Mouse (Mus musculus): ENCODE data around the gene Dip2a.

Dip2a gene

GRCm38 (mm10) chr10:76344711-76345539 is at the start of gene Dip2a:
Gene Dip2a, minus strand, starts transcription at chr10:76345291.
- DNase-seq (ENCODE audit: low read depth): peak; percentile 96

DNA sequence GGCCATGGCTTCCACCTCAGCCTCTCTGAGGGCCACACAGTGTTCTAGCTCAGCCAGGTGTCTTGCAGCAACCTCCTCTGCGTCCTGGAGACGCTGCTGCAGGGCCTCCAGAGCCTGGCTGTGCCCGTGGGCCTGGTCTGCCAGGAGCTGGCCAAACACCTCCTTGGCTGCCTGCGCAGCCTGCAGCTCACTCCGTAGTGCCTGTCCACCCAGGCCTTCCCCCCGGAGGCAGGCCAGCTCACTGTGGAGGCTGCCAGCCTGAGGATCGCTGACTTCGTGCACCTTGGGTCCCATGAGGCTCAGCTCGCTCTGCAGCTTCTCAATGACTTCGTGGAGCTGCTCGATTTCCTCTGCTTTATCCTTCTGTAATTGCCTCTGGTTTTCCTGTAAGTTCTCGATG is 47.5 kb upstream of the Dip2a start:
- DNase-seq (ENCODE audit: low read depth): no peak

DNA sequence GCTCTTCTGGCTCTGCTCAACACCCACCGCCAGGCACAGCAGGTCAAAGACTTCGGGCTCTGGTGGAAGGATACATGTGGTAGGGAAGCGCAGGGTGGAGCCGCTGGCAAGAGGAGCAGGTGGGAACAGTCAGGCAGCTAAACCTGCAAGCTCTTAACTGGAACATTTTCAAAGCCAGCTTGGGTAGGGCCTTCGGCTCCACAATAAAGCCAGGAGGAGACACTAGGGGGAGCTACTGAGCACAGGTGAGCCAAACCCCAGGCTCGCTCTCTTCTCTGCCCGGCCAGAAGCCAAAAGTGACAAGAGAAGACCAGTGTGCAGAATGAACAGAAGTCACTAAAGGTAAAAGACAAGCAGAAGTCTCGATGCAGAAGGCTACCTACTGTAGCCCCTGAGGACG is 46.7 kb upstream of the Dip2a start:
- DNase-seq (ENCODE audit: low read depth): peak; percentile 60

GRCm38 (mm10) chr10:76391166-76391565 is 46.1 kb upstream of the Dip2a start:
- DNase-seq (ENCODE audit: low read depth): no peak

DNA sequence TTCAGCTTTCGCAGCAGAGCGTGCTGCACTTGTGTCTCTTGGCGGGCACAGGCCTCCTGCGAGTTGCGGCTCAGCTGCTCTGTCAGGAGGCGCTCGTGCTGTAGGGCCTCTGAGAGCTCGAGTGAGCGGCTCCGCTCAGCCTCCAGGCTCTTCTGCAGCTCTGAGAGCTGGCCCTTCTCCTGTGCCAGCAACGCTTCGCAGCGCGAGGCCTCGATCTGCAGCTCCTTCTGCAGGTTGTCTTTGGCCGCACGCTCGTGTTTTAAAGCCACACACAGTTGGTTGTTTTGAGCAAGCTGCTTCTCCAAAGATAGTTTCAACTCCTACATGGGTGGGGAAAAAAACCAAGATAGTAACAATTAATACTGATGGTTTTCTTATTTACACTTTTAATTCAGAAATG is 29.9 kb upstream of the Dip2a start:
- DNase-seq (ENCODE audit: low read depth): no peak

DNA sequence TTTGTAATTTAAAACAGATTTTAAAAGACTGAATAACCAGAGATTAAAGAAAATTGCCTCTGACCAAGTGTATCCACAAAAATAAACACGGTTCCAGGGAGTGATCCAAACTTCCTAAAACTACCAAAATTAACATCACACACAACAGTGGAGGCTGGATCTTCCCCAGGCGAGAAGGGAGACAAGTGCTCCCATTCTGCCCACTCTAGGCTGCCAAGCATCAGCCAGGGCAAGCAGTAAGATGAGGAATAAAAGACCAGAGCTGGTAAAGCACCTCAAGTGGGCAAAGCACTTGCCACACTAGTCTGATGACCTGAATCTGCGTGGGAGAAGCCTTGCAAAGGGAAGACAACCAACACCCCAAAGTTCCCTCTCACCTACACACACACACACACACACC is 26.6 kb upstream of the Dip2a start:
- no peak for DNase-seq (ENCODE audit: low read depth)

DNA sequence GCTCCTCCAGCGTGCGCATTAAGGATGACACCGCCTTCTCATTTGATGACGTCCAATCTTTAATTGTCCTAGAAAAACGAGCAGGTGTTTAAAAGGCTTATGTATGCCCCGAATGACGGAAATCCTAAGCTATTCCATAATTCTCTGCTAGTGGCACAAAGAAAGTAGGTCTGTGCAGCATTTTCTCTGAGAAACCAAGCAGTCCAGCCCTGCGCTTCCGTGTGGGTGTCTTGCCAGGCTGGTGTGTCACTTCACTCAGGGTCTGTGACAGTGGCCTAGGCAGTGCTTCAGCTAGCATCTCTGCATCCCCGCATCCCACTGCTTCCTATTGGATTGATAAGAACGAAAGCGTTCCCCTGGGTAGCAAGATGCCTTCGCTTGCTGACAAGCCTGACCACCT is 23.7 kb upstream of the Dip2a start:
- DNase-seq (ENCODE audit: low read depth): no peak

DNA sequence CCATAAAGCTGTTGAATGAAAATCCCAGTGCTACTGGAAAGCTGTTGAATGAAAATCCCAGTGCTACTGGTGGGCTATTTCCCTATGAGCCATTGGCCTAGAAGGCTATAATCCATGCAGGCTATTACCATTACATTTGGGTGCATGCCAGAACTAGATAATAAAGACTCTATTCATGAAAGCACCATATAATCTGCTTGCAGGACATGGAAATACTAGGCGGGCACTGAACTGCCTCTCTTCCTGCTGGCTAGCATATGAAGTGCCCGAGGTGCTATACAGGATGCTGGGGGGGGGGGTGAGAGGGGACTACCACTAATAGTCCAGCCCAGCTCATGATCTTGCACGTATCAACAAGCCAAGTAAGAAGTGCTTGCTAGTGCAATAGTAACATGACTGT is 18.1 kb upstream of the Dip2a start:
- DNase-seq (ENCODE audit: low read depth): no peak

DNA sequence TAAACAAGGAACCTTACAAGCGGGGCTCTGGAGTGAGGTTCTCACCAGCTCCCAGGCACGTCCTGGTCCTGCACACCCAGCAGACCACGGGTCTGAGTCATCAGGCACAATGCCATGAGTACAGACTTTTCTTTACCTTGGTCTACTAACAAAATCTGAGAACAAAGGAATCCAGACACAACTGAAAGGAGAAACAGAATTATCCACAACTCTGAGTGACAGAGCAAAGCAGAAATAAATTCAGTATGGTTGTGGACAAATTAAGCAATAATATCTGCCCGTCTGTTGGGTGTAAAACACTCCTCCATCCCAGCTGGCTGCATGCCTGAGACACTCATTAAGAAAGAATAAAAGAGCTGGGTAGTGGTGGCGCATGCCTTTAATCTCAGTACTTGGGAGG is 13.4 kb upstream of the Dip2a start:
- DNase-seq (ENCODE audit: low read depth): no peak

DNA sequence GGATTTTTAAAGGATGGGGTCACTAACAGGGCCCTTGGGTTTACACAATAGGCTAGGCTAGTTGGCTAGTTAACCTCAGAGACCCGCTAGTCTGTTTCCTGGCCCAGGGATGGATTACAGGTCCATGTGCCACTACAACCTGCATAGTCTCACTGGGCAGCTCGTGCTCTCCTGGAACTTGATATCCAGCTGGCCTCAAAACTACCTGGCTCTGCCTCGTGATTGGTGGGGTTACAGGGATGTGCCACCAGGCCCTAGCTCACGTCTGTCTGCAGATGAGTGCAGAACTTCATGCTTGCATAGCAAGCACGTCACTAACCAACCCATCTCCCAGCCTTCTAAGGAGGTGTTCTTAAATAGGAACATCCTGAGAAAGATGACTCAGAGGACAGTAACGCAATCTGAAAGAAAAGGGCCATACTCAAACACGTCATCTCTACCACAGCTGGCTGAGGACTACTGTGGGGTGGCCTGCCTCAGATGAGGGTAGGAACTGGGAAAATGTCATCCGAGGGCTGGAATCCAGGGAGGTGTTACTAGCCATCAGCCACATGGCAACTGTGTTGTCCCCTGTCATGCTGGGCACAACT is 12.3 kb upstream of the Dip2a start:
- no peak for DNase-seq (ENCODE audit: low read depth)

GRCm38 (mm10) chr10:76354974-76355373 is 9.9 kb upstream of the Dip2a start:
- DNase-seq (ENCODE audit: low read depth): peak; percentile 35

GRCm38 (mm10) chr10:76353986-76354385 is 8.9 kb upstream of the Dip2a start:
- no peak for DNase-seq (ENCODE audit: low read depth)

DNA sequence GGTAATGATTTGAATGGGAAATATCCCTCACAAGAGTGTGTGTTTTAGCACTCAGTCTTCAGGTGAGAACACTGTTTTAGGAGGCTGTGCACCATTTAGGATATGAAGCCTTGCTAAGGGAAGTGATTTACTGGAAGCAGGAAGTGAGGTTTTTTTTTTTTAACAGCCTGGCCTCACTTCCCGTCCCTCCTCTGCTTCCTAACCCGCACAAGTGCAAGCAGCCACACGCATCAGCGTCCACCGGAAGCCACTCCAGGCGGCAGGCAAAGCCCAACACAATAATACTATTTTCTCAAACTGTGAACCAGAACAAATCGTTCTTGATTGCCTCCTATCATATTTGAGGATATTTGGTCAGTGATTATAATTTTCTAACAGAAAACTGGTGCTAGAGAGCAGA is 6.9 kb upstream of the Dip2a start:
- no peak for DNase-seq (ENCODE audit: low read depth)

DNA sequence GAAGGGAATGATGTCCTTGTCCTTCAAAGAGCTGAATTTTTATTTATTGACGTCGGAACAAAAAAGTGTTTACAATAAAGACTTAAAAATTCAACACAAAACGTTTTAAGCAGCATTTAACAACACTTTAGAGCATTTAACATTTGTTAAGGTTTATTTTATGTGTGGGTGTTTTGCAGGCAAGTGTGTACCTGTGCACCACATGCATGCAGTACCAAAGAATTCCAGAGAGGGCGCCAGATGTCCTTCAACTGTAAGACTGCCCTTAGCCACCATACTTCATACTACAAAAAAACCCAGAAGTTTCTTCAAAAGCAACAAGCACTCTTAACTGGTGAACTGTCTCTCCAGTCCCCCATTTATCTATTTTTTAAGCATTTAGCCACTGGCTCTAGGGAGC is 1.5 kb upstream of the Dip2a start:
- peak; percentile 84 for DNase-seq (ENCODE audit: low read depth)

- peak; percentile 54 for DNase-seq (ENCODE audit: low read depth)
These were observed 976 bp upstream of the Dip2a start for GRCm38 (mm10) chr10:76346043-76346491.

DNA sequence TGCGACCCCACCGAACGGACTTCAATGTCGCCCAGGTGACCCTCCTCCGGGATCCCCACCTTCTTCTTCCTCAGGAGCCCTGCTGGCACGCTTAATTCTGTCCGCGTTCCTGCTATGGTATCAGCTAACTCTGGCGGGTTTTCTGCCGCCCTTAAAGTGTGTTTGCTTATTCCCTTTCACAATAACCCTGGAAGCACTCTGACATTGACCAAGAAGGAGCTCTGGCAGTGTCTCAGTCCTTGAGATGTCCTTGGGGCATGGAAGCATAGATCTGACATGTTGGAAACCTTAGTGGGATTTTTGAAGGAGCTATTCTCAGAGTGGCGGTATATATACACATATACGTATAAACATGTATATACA is 430 bp upstream of the Dip2a start:
- DNase-seq (ENCODE audit: low read depth): no peak

- no peak for DNase-seq (ENCODE audit: low read depth)
These were observed 10.7 kb downstream of the Dip2a start for GRCm38 (mm10) chr10:76334350-76334749.

DNA sequence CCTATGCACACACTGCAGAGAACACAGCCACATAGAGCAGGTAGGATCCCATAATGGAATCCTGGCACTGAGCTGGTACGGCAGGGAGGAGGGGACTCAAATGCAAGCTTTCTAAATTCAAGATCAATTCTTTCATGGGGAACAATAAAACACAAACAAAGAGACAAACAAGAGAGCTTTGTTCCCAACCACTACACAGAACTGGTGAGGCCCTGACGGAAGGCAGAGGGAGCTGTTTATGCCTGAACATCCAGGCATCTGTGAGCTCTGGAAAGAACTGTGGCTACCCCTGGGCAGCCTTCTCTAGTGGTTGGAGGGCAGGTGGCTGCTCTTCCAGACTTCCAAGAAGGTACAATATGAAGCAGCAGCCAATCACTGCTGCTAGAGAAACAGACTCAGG is 13.1 kb downstream of the Dip2a start:
- no peak for DNase-seq (ENCODE audit: low read depth)

DNA sequence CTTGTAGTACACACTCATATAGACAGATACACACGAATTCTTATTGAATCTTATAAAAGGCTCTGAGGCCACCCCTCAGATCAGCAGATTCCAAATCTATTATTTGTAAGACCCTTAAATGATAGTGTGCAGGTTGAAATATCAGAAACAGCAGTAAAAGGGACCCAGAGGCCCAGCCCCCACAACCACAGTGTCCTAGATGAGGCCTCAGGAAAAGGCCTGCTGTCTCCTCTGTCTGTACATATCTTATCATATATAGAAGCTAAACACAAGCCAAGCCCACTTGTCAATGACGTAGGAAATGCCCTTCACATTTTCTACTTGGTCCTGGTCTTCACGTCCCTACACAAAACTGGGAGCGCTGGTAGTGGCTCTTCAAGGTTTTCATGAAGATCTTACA is 16.0 kb downstream of the Dip2a start:
- no peak for DNase-seq (ENCODE audit: low read depth)

DNA sequence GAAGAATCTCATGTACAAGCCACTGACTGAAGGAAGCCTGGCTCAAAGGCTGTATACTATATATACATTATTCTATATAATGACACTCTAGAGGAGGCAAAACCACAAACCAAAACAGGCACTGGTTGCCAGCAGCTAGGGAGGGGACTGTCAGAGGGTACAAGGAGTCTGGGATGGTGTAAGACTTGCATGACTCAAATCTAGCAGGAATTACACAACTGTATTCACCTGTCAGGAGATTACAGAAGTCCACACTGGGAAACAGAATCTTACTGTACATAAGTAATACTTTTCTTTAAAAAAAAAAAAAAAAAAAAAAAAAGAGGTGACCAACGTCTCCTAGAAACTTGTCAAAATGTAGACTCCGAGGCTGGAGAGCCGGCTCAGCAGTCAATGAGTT is 16.5 kb downstream of the Dip2a start:
- DNase-seq (ENCODE audit: low read depth): no peak

DNA sequence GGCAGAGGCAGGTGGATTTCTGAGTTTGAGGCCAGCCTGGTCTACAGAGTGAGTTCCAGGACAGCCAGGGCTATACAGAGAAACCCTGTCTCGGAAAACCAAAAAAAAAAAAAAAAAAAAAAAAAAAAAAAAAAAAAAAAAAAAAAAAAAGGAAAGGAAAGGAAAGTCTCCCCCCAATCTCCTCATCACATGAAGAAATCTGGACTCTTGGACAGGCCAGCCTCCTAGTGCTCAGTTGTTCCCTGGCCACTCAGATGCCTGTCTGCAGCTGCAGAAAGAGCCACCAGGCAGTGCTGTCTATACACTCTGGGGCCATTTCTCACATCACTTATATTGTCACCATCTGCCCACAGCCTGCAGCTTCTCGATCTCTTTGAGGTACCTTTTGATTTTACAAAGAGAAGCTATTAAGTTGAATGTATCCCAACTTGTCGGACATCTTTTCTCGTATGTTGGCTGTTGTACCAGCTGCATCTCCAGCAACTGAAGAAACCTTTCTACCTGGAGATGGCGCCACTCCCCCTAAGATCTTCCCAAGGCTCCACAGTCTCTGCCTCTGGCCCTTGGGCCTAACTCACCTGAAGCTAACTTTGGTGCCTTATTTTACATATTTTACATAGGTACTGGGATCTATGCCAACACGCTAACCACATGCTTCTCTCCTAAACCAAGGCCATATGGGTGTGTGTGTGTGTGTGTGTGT is 18.6 kb downstream of the Dip2a start:
- peak; percentile 57 for DNase-seq (ENCODE audit: low read depth)

GRCm38 (mm10) chr10:76317623-76318022 is 27.5 kb downstream of the Dip2a start:
- DNase-seq (ENCODE audit: low read depth): no peak

- no peak for DNase-seq (ENCODE audit: low read depth)
These were observed 28.9 kb downstream of the Dip2a start for GRCm38 (mm10) chr10:76316194-76316593.

All from naive thymus-derived CD4-positive, alpha-beta T cell, adult 2 months (primary cell).